In the genomic region with DNA sequence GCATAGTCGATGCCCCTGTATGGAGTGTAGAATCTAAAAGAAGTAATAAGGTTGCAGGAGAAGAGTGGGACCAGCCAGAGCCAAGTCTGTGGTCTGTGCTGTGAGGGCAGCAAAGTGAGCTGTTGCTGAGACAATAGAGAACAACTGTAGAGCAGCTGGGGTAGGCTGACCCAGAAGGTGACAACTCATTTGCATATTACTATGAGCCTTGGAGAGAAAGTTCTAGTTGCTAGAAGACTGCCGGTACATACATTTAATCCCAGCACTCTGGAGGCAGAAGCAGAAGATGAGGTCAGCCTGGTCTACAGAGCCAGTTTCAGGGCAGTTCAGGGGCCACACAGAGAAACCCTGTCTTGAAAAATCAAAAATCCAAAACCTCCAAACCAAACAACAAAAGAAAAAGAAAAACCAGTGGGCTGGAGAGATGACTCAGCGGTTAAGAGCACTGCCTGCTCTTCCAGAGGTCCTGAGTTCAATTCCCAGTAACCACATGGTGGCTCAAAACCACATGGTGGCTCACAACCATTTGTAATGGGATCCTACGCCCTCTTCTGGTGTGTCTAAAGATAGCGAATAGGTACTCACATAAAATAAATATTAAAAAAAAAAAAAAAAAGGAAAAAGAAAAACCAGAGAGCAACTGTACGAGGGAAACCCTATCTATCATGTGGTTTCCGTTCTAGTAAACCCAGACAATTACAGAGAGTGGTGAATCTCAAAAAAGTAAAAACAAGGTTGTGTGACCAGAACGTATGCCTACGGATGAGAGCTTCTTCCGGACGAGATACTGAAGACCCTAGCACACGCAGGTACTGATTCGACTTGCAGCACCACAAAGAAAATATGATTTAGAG, we compare ENCODE assay signal across 8 mouse cellular contexts. TPM values are rescaled to one million over a fixed set of nuclear protein-coding genes. Genes with fewer than 3 reads are reported as not detected.
DNase-seq lines count a peak whose midpoint lies in the region; ATAC-seq and TF ChIP-seq lines count a peak whose summit lies in the region.

No protein-coding gene starts in this region.

- no peak for TF ChIP-seq CTCF in midbrain, postnatal 0 days (IDR thresholded peaks at IDR 0.05)

- H3K27ac ChIP-seq in kidney, embryonic 15.5 days: no peak overlapping the region
- no peak overlapping the region for H3K27ac ChIP-seq in embryonic facial prominence, embryonic 10.5 days (replicated peaks)
- no peak overlapping the region for H3K27ac ChIP-seq in intestine, embryonic 15.5 days
- no peak overlapping the region for H3K27ac ChIP-seq in midbrain, postnatal 0 days (ENCODE audit: low read depth, low read length)

- H3K27me3 ChIP-seq in kidney, embryonic 15.5 days: no peaks in the 10 kb centered on the region
- H3K27me3 ChIP-seq in embryonic facial prominence, embryonic 10.5 days (replicated peaks; ENCODE audit: low read depth, poor library complexity, severe bottlenecking): no peaks in the 10 kb centered on the region
- no peaks in the 10 kb centered on the region for H3K27me3 ChIP-seq in intestine, embryonic 15.5 days (replicated peaks)
- H3K27me3 ChIP-seq in midbrain, postnatal 0 days (ENCODE audit: insufficient read depth, low read length): no peaks in the 10 kb centered on the region

- ATAC-seq in kidney, embryonic 15.5 days (replicated peaks; ENCODE audit: low FRiP score): no peak
- no peak for ATAC-seq in intestine, embryonic 15.5 days
- no peak for ATAC-seq in midbrain, postnatal 0 days (ENCODE audit: low FRiP score)
- ATAC-seq in megakaryocyte-erythroid progenitor cell, adult 5-6 weeks (replicated peaks; ENCODE audit: low FRiP score, low TSS enrichment, poor library complexity, severe bottlenecking): no peak

- peaks cover 11% of the 10 kb centered on the region for H3K4me1 ChIP-seq in kidney, embryonic 15.5 days
- peaks cover 9% of the 10 kb centered on the region for H3K4me1 ChIP-seq in embryonic facial prominence, embryonic 10.5 days
- H3K4me1 ChIP-seq in intestine, embryonic 15.5 days (replicated peaks): peaks cover 7% of the 10 kb centered on the region
- H3K4me1 ChIP-seq in midbrain, postnatal 0 days (ENCODE audit: insufficient read depth, low read length): no peaks in the 10 kb centered on the region

- WGBS in kidney, embryonic 15.5 days: 43% methylated on average over 13 of the region's 13 CpGs
- WGBS in embryonic facial prominence, embryonic 10.5 days: 52% methylated on average over 13 of the region's 13 CpGs
- 43% methylated on average over 13 of the region's 13 CpGs for WGBS in intestine, embryonic 15.5 days
- WGBS in midbrain, postnatal 0 days: 47% methylated on average over 13 of the region's 13 CpGs

- peak overlapping the region; percentile 60 for H3K4me2 ChIP-seq in kidney, embryonic 15.5 days
- peak overlapping the region; percentile 57 for H3K4me2 ChIP-seq in intestine, embryonic 15.5 days (replicated peaks)
- H3K4me2 ChIP-seq in midbrain, postnatal 0 days (ENCODE audit: low read depth, low read length, poor library complexity, severe bottlenecking): peak overlapping the region; percentile 36; the same call in 1 of the 2 replicates

- H3K4me3 ChIP-seq in kidney, embryonic 15.5 days (replicated peaks): no peak overlapping the region
- H3K4me3 ChIP-seq in embryonic facial prominence, embryonic 10.5 days: peak overlapping the region; percentile 39
- no peak overlapping the region for H3K4me3 ChIP-seq in intestine, embryonic 15.5 days (replicated peaks)
- peak overlapping the region; percentile 1; the same call in 1 of the 2 replicates for H3K4me3 ChIP-seq in midbrain, postnatal 0 days (ENCODE audit: low read depth, low read length)

- no peak overlapping the region for H3K9ac ChIP-seq in kidney, embryonic 15.5 days
- H3K9ac ChIP-seq in intestine, embryonic 15.5 days: no peak overlapping the region
- H3K9ac ChIP-seq in midbrain, postnatal 0 days (replicated peaks; ENCODE audit: low read length, poor library complexity, severe bottlenecking): no peak overlapping the region

- H3K36me3 ChIP-seq in kidney, embryonic 15.5 days: no peaks in the 10 kb centered on the region
- no peaks in the 10 kb centered on the region for H3K36me3 ChIP-seq in embryonic facial prominence, embryonic 10.5 days (replicated peaks)
- no peaks in the 10 kb centered on the region for H3K36me3 ChIP-seq in intestine, embryonic 15.5 days
- H3K36me3 ChIP-seq in midbrain, postnatal 0 days (ENCODE audit: insufficient read depth, low read length): no peaks in the 10 kb centered on the region

- DNase-seq in kidney, postnatal 36 days: no peak
- DNase-seq in embryonic facial prominence, embryonic 10.5 days (ENCODE audit: low spot score): peak; percentile 7
- DNase-seq in midbrain, postnatal 0 days (ENCODE audit: low spot score): no peak
- DNase-seq in spleen, adult 12 weeks (ENCODE audit: low spot score): no peak
- DNase-seq in thymus, postnatal 0 days (ENCODE audit: low spot score): no peak

- no peaks in the 10 kb centered on the region for H3K9me3 ChIP-seq in kidney, embryonic 15.5 days (replicated peaks)
- H3K9me3 ChIP-seq in embryonic facial prominence, embryonic 10.5 days: no peaks in the 10 kb centered on the region
- H3K9me3 ChIP-seq in intestine, embryonic 15.5 days: no peaks in the 10 kb centered on the region
- H3K9me3 ChIP-seq in midbrain, postnatal 0 days (ENCODE audit: low read length): no peaks in the 10 kb centered on the region

RNA-seq across cellular contexts. Expression of a gene that starts 20.3 kb away (rescaled TPM):
- polyA plus RNA-seq in kidney, embryonic 15.5 days (2015; fragmentation: Nextera tagmentation; extraction: Ambion mirVana): 362 and 374 TPM in 2 replicates
- 421 and 423 TPM in 2 replicates for polyA plus RNA-seq in embryonic facial prominence, embryonic 10.5 days (2016; fragmentation: Nextera tagmentation; extraction: Ambion mirVana)
- 440 and 463 TPM in 2 replicates for polyA plus RNA-seq in intestine, embryonic 15.5 days (2015; fragmentation: Nextera tagmentation; extraction: Ambion mirVana)
- 704 and 729 TPM in 2 replicates for total RNA-seq in midbrain, postnatal 0 days (2014; rRNA removed)
- 1,094 and 1,095 TPM in 2 replicates for polyA plus RNA-seq in midbrain, postnatal 0 days (2015; fragmentation: Nextera tagmentation; extraction: Ambion mirVana)
- total RNA-seq in megakaryocyte-erythroid progenitor cell, adult 5-6 weeks (2014; fragmentation: Nextera tagmentation): 240 and 310 TPM in 2 replicates
- 135 and 160 TPM in 2 replicates for total RNA-seq in megakaryocyte-erythroid progenitor cell, adult 5-6 weeks (2017)
- 361 and 380 TPM in 2 replicates for polyA plus RNA-seq in thymus, postnatal 0 days (2015; fragmentation: Nextera tagmentation; extraction: Ambion mirVana)

Comparison
In these comparisons a context has a peak if more than half of its experiments do, and no peak if none do; other contexts are left out.
1. H3K4me3 ChIP-seq: peak in embryonic facial prominence, embryonic 10.5 days (single experiment) and midbrain, postnatal 0 days (single experiment); none in kidney, embryonic 15.5 days (single experiment) and intestine, embryonic 15.5 days (single experiment).
2. Peak in every context shown above with its lines, with median percentiles within 50 percentile points of each other: H3K4me2 ChIP-seq.